Mouse (Mus musculus) embryo, embryonic 10.5 days (tissue): ENCODE results near the gene Fam172a.

Experiments used
- DNase-seq: peaks from one replicate; pipeline ENCODE4 v3.0.0-alpha.2; 2015; ENCODE audit warnings: low spot score

Fam172a gene

GRCm38 (mm10) chr13:77976248-77976647 lies 274.4 kb downstream of the Fam172a start:
- DNase-seq: no peak

DNA sequence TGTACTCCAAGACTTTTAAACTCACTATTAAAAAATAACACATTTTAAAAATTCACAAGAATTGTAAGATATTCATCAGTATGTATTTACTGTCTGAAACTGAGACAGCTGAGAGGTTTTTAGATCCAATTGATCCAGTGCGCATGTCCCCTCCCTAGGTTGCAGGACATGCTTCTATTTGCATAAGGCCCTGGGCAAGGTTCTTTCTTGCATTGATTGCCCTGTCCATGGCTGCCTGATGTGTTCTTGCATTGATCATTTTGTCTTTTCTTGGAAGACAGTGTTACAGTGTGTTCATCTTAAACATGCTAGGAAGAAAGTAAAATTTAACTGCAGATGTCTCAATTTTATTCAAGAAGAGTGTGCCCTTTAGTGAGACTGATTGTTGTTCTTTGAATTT lies 275.3 kb downstream of the Fam172a start:
- peak; percentile 31 for DNase-seq

GRCm38 (mm10) chr13:77982105-77982851 lies 280.4 kb downstream of the Fam172a start:
- peak; percentile 71 for DNase-seq

DNA sequence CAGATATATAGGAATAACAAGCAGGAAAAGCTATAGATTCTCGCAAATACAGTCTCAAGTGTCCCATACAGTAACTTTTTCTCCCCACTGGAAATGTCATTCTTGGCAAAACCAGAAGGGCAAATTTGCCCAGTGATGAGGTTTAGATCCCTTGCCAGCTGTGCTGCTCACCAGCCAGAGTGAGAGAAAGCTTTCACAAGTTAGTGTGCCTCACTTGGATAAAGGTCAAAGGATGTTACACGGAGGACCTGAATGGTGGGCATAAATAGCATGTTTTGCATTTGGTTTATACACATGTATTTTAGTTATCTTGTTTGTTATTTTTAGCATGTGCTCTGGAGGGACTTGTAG lies 281.0 kb downstream of the Fam172a start:
- no peak for DNase-seq

DNA sequence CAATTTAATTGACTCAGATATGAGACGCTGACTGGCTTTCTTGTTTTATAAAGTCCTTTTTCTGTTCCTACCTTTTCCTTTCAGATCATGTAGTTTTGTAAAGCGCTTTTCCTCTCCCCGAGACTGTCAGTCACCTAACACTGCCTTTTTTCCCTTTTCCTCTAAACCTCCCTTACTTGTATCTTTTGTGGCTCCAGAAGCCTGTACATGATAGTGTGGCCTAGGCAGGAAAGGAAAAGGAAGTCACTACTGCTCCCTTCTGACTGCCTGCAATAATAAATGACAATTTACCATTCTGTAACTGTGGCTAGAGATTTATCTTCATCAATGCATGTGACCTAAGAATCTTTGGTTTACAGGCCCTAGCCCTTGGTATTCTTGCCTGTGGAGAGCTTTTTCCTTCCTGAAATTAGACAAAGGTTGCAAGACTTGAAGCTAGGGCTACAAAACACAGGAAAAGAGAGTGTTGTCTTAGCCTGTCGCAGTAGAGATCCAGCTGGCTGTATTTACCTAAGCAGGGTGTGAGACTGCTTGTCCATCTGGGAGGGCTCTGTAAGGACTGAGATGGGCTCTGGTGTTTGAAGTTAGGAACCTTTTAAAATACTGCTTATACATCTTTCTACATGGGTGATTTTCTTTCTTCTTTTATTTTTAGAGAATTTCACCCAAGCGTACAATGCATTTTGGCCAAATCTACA lies 289.5 kb downstream of the Fam172a start:
- DNase-seq: peak; percentile 37

- no peak for DNase-seq
Measured at GRCm38 (mm10) chr13:78004649-78005048, 302.8 kb downstream of the Fam172a start.

GRCm38 (mm10) chr13:78005344-78005743 lies 303.5 kb downstream of the Fam172a start:
- DNase-seq: peak; percentile 74

DNA sequence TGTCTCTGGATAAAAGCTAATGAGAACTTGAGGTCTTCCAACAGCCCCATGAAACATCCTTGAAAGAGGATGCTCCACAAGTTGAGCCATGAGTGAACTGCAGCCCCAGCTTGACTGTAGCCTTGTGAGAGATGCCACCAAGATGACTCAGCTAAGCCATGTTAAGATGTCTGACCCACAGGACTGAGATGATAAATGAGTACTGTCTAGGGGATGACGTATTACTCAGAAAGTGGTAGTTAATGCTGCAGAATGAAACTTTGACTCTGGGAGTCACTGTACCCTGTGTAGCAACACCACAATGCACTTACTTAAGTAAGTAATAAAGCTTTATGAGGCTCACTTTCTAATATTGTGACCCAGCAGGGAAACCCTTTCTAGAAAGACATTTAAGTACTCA lies 308.3 kb downstream of the Fam172a start:
- no peak for DNase-seq

DNA sequence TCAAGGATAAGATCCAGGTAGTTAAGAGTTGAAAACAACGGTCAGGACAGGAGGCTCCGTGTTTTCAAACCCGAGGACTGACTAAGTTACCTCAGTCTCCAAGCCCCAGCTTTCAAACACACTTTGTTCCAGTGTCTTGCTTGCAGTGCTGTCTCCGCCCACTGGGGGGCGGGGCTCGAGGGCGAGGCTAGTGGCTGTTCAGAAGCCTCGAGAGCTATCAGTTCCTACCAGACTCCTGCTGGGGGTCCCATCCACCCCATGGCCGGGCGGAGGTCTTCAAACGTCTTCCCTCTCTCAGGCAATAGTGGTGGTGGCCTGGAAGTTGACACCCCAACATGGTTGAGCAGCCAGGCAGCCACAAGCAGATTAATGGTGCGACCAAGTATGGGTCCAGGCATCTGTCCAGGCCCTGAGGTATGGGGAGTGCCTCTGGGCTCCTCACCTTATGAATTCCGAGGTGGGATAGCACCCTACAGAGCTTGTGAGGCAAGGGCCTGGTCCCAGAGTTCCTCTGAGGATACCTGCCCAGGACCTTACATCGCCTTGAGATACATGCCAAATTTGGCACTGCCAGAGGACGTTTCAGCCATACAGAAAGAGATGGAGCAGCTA lies 323.0 kb downstream of the Fam172a start, which contains the start of gene Pou5f2:
Pou5f2 (plus strand) TSS at position 220 of the 612 bp plus-strand sequence.
- peak; percentile 34 for DNase-seq

- DNase-seq: no peak
Measured at GRCm38 (mm10) chr13:78032821-78033220, 331.0 kb downstream of the Fam172a start.

DNA sequence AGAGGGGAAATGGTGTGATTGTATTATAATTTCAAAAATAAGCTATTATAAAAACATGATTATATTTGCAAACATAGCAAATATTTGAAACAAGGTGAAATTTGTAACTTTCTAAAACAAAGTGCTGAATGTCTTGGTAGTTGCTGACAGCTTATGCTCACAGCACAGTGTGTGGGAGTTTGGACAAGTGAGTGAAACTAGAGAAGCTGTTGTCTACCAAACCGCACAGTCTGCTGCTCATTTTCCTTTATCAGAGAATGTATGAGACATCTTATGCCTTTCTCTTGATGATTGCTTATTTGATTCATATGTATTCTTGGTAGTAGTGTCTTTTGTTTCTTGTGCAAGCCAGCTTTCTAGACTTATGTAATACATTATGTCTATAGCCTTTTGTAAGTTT lies 335.4 kb downstream of the Fam172a start:
- no peak for DNase-seq

DNA sequence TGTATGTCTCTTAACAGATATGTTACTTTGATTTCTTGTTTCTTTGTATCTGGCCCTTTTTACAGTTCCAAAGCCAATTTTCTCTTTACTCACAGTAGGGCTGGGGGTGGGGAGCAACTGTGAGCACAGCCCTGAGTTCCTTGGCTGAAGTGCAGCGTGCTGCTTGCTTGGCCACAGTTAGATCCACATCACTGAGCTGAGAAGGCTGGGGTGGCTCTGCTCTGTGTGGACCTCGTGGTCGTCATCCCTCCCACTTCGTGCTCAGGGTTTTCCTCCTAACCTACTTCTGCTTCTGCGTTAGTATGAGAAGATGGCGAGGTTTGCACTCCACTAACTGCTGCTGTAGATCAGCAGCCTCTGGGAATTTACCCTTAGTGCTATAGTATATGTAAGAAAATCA lies 341.4 kb downstream of the Fam172a start:
- DNase-seq: no peak

- DNase-seq: peak; percentile 55
Measured at GRCm38 (mm10) chr13:78045116-78045515, 343.3 kb downstream of the Fam172a start.

DNA sequence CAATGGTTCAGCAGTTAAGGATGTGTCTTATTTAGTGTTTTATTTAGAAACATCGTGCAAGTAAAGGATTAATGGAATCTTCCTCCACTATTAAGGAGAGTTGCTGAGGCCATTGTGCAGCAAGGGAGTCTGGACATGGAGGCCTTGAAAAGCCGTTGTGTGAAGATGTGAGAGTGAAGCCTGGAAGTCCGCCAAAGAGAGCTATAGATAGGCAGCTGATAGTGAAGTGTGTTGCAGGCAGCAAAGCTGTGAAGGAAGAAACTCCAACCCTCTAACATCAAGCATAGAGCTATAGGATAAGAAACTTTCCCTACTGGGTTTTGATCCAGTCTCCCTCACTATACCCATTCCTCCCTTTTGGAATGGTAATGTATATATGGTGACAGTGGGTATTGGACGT lies 385.9 kb downstream of the Fam172a start:
- no peak for DNase-seq

- no peak for DNase-seq
Measured at GRCm38 (mm10) chr13:78090701-78091100, 388.9 kb downstream of the Fam172a start.

GRCm38 (mm10) chr13:78091949-78092348 lies 390.1 kb downstream of the Fam172a start:
- DNase-seq: no peak

GRCm38 (mm10) chr13:78094352-78094751 lies 392.5 kb downstream of the Fam172a start:
- no peak for DNase-seq

GRCm38 (mm10) chr13:78095071-78095973 lies 393.5 kb downstream of the Fam172a start:
- no peak for DNase-seq

DNA sequence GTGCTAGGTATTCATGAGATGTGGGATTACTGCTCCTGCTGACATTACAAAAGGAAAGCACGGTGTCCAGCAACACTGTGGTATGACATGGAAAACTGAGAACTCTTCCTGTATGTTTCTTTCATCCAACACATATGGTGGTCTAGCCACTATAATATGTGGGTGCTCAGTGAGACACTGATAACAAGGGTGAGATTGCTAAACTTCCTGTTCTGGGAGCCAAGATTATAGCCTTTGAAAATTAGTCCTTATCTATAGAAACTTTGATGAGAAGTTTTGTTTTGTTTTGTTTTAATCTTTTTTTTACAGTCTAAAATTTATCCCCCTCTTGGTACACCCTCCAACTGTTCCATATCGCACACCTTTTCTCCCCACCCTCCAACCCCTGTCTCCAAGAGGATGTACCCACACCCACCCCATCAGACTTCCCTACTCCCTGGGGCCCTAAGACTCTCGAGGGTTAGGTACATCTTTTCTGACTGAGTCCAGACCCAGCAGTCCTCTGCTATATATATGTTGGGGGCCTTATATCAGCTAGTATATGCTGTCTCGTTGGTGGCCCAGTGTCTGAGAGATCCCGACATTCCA lies 397.1 kb downstream of the Fam172a start:
- no peak for DNase-seq

- DNase-seq: no peak
Measured at GRCm38 (mm10) chr13:78099746-78100530, 398.1 kb downstream of the Fam172a start.

DNA sequence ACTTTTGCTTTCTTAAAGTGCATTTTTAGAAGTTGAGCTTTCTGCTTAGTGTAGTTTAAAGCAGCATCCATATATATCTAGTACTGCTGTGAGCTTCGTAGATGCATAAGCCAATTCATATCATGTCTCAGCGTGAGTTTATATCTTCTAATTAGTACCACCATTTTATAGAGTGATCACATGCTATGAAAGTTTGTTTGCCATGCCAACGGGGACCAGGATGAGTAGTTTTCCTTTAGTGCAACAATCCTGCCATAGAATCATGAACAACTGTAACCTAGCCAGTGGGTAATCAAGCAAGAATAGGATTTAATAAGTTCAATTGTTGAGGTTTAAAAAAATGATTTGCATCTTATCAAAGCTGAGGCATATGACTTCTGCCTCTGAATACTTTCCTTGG lies 398.8 kb downstream of the Fam172a start:
- DNase-seq: no peak
